Mouse (Mus musculus): ENCODE measurements at regions not wholly inside any gene's neighbourhood (a gene's known extent, or its start where the extent isn't known, plus 50 kb on each side); places are given as distances from the start of the nearest gene placed in this dataset.

DNA sequence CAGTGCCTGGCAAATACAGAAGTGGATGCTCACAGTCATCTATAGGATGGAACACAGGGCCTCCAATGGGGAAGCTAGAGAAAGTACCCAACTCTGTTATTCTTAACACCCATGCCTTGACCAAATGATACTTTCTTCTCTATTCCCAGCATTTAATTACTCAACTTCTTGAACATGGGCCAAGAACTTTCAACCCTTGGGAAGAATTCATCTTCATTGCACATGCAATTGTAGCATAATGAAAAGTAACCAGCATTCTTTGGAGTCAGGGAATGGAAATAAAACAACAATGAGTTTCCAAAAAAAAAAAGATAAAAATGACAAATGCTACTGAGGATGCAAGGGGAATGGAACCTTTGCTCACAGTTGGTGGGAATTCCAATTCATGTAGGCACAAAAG lies 274.1 kb downstream of the Hdgfl1 start:
- Histone ChIP-seq H3K9ac (ENCODE audit: control insufficient read depth, low read depth, low read length, poor library complexity, severe bottlenecking) (no peak overlapping the region), H3K79me2 (ENCODE audit: control insufficient read depth, insufficient read depth, low read length, poor library complexity) (no peaks in the 10 kb centered on the region), H3K4me1 (ENCODE audit: control insufficient read depth in 1 of 2, insufficient read depth in 2 of 2, low read length in 2 of 2) (no peaks in the 10 kb centered on the region), H3K9me3 (replicated peaks; ENCODE audit: insufficient read depth, low read length) (no peaks in the 10 kb centered on the region), H3K36me3 (ENCODE audit: control insufficient read depth in 1 of 2, insufficient read depth in 2 of 2, low read length in 2 of 2) (no peaks in the 10 kb centered on the region), H3K4me3 (ENCODE audit: control insufficient read depth in 1 of 2, insufficient read depth in 1 of 2, low read depth in 2 of 2, low read length in 2 of 2) (no peak overlapping the region), H3K27ac (ENCODE audit: control insufficient read depth, low read depth, low read length) (no peak overlapping the region), H3K27me3 (ENCODE audit: control insufficient read depth in 1 of 2, insufficient read depth in 2 of 2, low read length in 2 of 2) (no peaks in the 10 kb centered on the region)
- no peak for DNase-seq (ENCODE audit: low read depth, low spot score)
- TF ChIP-seq HCFC1 (IDR thresholded peaks at IDR 0.05; ENCODE audit: low read depth, low read length) (no peak), NRF1 (IDR thresholded peaks at IDR 0.05; ENCODE audit: insufficient read depth, low read depth, low read length, poor library complexity, severe bottlenecking) (no peak), ZMIZ1 (IDR thresholded peaks at IDR 0.05; ENCODE audit: low read depth, low read length) (no peak), MEF2A (IDR thresholded peaks at IDR 0.05; ENCODE audit: extremely low read depth, insufficient replicate concordance, low read depth, low read length, poor library complexity, severe bottlenecking) (no peak), BHLHE40 (IDR thresholded peaks at IDR 0.05; ENCODE audit: borderline replicate concordance, low read depth, low read length) (no peak), USF1 (IDR thresholded peaks at IDR 0.05; ENCODE audit: low read depth, low read length) (no peak), CHD2 (IDR thresholded peaks at IDR 0.05; ENCODE audit: low read length) (no peak), USF2 (IDR thresholded peaks at IDR 0.05; ENCODE audit: borderline replicate concordance in 1 of 2, insufficient read depth in 1 of 2, low read depth in 1 of 2, low read length in 2 of 2) (no peak), TAL1 (IDR thresholded peaks at IDR 0.05; ENCODE audit: low read length) (no peak), UBTF (IDR thresholded peaks at IDR 0.05; ENCODE audit: borderline replicate concordance, insufficient read depth, low read depth, low read length) (no peak), CTCF (IDR thresholded peaks at IDR 0.05 in 2 of 3, conservative IDR thresholded peaks at IDR 0.05 in 1 of 3; ENCODE audit: control insufficient read depth in 1 of 3, insufficient read depth in 1 of 3, low read depth in 2 of 3, low read length in 3 of 3, poor library complexity in 1 of 3, severe bottlenecking in 1 of 3) (no peak), EP300 (IDR thresholded peaks at IDR 0.05; ENCODE audit: low read depth in 1 of 2, low read length in 2 of 2) (no peak), ELF1 (IDR thresholded peaks at IDR 0.05; ENCODE audit: low read depth, low read length) (no peak), GATA1 (IDR thresholded peaks at IDR 0.05; ENCODE audit: low read depth, low read length) (no peak), ETS1 (IDR thresholded peaks at IDR 0.05; ENCODE audit: low read depth, low read length) (no peak), MAX (IDR thresholded peaks at IDR 0.05; ENCODE audit: low read length) (no peak), POLR2A (IDR thresholded peaks at IDR 0.05; ENCODE audit: control insufficient read depth in 1 of 2, insufficient read depth in 1 of 2, low read depth in 1 of 2, low read length in 2 of 2, poor library complexity in 1 of 2) (no peak), GABPA (IDR thresholded peaks at IDR 0.05; ENCODE audit: low read depth, low read length) (no peak)

DNA sequence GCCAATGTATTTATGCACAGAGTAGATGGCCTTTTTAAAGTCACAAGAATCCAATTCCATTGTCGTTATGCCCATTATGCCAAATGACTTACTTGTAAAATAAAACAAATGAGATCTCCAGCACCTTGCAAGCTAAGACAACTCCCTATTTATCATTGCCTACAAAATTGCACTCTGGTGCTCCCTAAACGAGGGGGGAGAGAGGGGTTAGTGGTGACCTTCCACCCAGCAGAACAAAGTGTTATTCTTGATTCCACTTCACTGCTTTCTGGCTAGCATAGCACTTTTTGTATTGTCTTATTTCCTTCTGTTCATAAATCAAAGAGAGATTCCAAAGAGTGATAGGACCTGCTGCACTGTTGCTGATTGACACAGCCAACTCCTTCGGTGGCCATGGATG lies 300.6 kb downstream of the Hdgfl1 start:
- Histone ChIP-seq H3K9me3 (replicated peaks; ENCODE audit: insufficient read depth, low read length) (no peaks in the 10 kb centered on the region), H3K27me3 (ENCODE audit: control insufficient read depth in 1 of 2, insufficient read depth in 2 of 2, low read length in 2 of 2) (no peaks in the 10 kb centered on the region), H3K36me3 (ENCODE audit: control insufficient read depth in 1 of 2, insufficient read depth in 2 of 2, low read length in 2 of 2) (no peaks in the 10 kb centered on the region), H3K9ac (ENCODE audit: control insufficient read depth, low read depth, low read length, poor library complexity, severe bottlenecking) (no peak overlapping the region), H3K27ac (ENCODE audit: control insufficient read depth, low read depth, low read length) (no peak overlapping the region), H3K79me2 (ENCODE audit: control insufficient read depth, insufficient read depth, low read length, poor library complexity) (no peaks in the 10 kb centered on the region), H3K4me1 (ENCODE audit: control insufficient read depth in 1 of 2, insufficient read depth in 2 of 2, low read length in 2 of 2) (no peaks in the 10 kb centered on the region), H3K4me3 (ENCODE audit: control insufficient read depth in 1 of 2, insufficient read depth in 1 of 2, low read depth in 2 of 2, low read length in 2 of 2) (no peak overlapping the region)
- no peak for TF ChIP-seq JUND (IDR thresholded peaks at IDR 0.05; ENCODE audit: low read depth, low read length)
- TF ChIP-seq EP300 (IDR thresholded peaks at IDR 0.05; ENCODE audit: low read depth in 1 of 2, low read length in 2 of 2) = no peak
- TF ChIP-seq SMC3 (IDR thresholded peaks at IDR 0.05; ENCODE audit: low read depth, low read length) = no peak
- TF ChIP-seq NRF1 (IDR thresholded peaks at IDR 0.05; ENCODE audit: insufficient read depth, low read depth, low read length, poor library complexity, severe bottlenecking) = no peak
- no peak for TF ChIP-seq ZNF384 (IDR thresholded peaks at IDR 0.05; ENCODE audit: low read depth, low read length)
- TF ChIP-seq MAZ (IDR thresholded peaks at IDR 0.05; ENCODE audit: low read depth, low read length) = no peak
- TF ChIP-seq NELFE (IDR thresholded peaks at IDR 0.05; ENCODE audit: low read depth, low read length) = no peak
- no peak for TF ChIP-seq TCF12 (IDR thresholded peaks at IDR 0.05; ENCODE audit: low read depth, low read length)
- no peak for TF ChIP-seq ZMIZ1 (IDR thresholded peaks at IDR 0.05; ENCODE audit: low read depth, low read length)
- no peak for TF ChIP-seq MAX (IDR thresholded peaks at IDR 0.05; ENCODE audit: low read length)
- TF ChIP-seq SIN3A (IDR thresholded peaks at IDR 0.05; ENCODE audit: low read length) = no peak
- no peak for TF ChIP-seq MXI1 (IDR thresholded peaks at IDR 0.05; ENCODE audit: low read depth, low read length)
- no peak for TF ChIP-seq HCFC1 (IDR thresholded peaks at IDR 0.05; ENCODE audit: low read depth, low read length)
- TF ChIP-seq CHD1 (IDR thresholded peaks at IDR 0.05; ENCODE audit: low read depth, low read length) = no peak
- no peak for TF ChIP-seq ETS1 (IDR thresholded peaks at IDR 0.05; ENCODE audit: low read depth, low read length)
- DNase-seq (ENCODE audit: low read depth, low spot score) = no peak

Data from MEL (cell line).